Comparison of ENCODE assay signal across 13 mouse cellular contexts in genomic region chr9:15525246-15525645, GRCm38 (mm10). TPM values are rescaled to one million over a fixed set of nuclear protein-coding genes. Genes with fewer than 3 reads are reported as not detected.
DNase-seq lines count a peak whose midpoint lies in the region; ATAC-seq and TF ChIP-seq lines count a peak whose summit lies in the region.
"Had no signal": no experiment of that assay in that cellular context is flagged by ENCODE, and none has a peak within 500 bp of the region (broad histone marks: within the 10 kb centered on the region; RNA-seq: fewer than 3 reads in every experiment).

No protein-coding gene starts in this region.

- H3K9me3 ChIP-seq in heart, embryonic 12.5 days (replicated peaks): no peaks in the 10 kb centered on the region
- no peaks in the 10 kb centered on the region for H3K9me3 ChIP-seq in kidney, postnatal 0 days (replicated peaks; ENCODE audit: low read length)
- H3K9me3 ChIP-seq in midbrain, embryonic 13.5 days: no peaks in the 10 kb centered on the region
- H3K9me3 ChIP-seq: liver, embryonic 12.5 days; midbrain, embryonic 12.5 days; neural tube, embryonic 13.5 days had no signal

- peaks cover 78% of the 10 kb centered on the region for H3K4me1 ChIP-seq in heart, embryonic 12.5 days (replicated peaks)
- H3K4me1 ChIP-seq in kidney, postnatal 0 days (replicated peaks; ENCODE audit: insufficient read depth, low read length): peaks cover 10% of the 10 kb centered on the region
- H3K4me1 ChIP-seq in midbrain, embryonic 13.5 days (replicated peaks): peaks cover 24% of the 10 kb centered on the region

- no peak overlapping the region for H3K9ac ChIP-seq in heart, embryonic 12.5 days
- H3K9ac ChIP-seq in kidney, postnatal 0 days (ENCODE audit: low read depth, low read length): no peak overlapping the region
- H3K9ac ChIP-seq in midbrain, embryonic 13.5 days (replicated peaks): no peak overlapping the region
- H3K9ac ChIP-seq: liver, embryonic 12.5 days; midbrain, embryonic 12.5 days; neural tube, embryonic 13.5 days had no signal

- no peak for TF ChIP-seq CTCF in kidney, postnatal 0 days (IDR thresholded peaks at IDR 0.05; ENCODE audit: low read depth)

- ATAC-seq in heart, embryonic 12.5 days (ENCODE audit: insufficient number of reproducible peaks, low FRiP score): no peak
- no peak for ATAC-seq in kidney, postnatal 0 days (replicated peaks; ENCODE audit: low FRiP score, low read depth)
- ATAC-seq in midbrain, embryonic 13.5 days: no peak
- ATAC-seq: liver, embryonic 12.5 days had no signal

- peak; percentile 29 to 53 for DNase-seq in heart, adult 9 months (ENCODE audit: low spot score in 2 of 2)
- DNase-seq in heart, postnatal 10 days: no peak
- peak; percentile 41 for DNase-seq in kidney, postnatal 0 days (ENCODE audit: low spot score)
- DNase-seq in lung, postnatal 25 days (ENCODE audit: low spot score): peak; percentile 64
- DNase-seq in left cerebral cortex, postnatal 25 days (ENCODE audit: low spot score in 2 of 2): no peak
- no peak for DNase-seq in urinary bladder, adult 18-20 months (ENCODE audit: low spot score in 2 of 2)
- DNase-seq: cerebellum, postnatal 14 days; right cerebral cortex, postnatal 4 days had no signal

- peak overlapping the region; percentile 40 for H3K4me2 ChIP-seq in heart, embryonic 12.5 days
- peak overlapping the region; percentile 5; the same call in 1 of the 2 replicates for H3K4me2 ChIP-seq in kidney, postnatal 0 days (ENCODE audit: low read length)
- H3K4me2 ChIP-seq in midbrain, embryonic 13.5 days (replicated peaks): no peak overlapping the region
- H3K4me2 ChIP-seq: liver, embryonic 12.5 days; midbrain, embryonic 12.5 days; neural tube, embryonic 13.5 days had no signal

- H3K27me3 ChIP-seq in heart, embryonic 12.5 days (replicated peaks): no peaks in the 10 kb centered on the region
- H3K27me3 ChIP-seq in kidney, postnatal 0 days (ENCODE audit: insufficient read depth, low read length): no peaks in the 10 kb centered on the region
- H3K27me3 ChIP-seq in midbrain, embryonic 13.5 days: no peaks in the 10 kb centered on the region
- H3K27me3 ChIP-seq: liver, embryonic 12.5 days; midbrain, embryonic 12.5 days; neural tube, embryonic 13.5 days had no signal

- whole genome bisulfite sequencing in heart, embryonic 12.5 days: 27% methylated on average over 8 of the region's 8 CpGs
- WGBS in kidney, postnatal 0 days: 51% methylated on average over 8 of the region's 8 CpGs
- WGBS in midbrain, embryonic 13.5 days: 83% methylated on average over 8 of the region's 8 CpGs

- H3K4me3 ChIP-seq in heart, embryonic 12.5 days: no peak overlapping the region
- no peak overlapping the region for H3K4me3 ChIP-seq in kidney, postnatal 0 days (replicated peaks; ENCODE audit: low read depth, low read length)
- no peak overlapping the region for H3K4me3 ChIP-seq in midbrain, embryonic 13.5 days (replicated peaks)
- H3K4me3 ChIP-seq: liver, embryonic 12.5 days; midbrain, embryonic 12.5 days; neural tube, embryonic 13.5 days had no signal

- no peaks in the 10 kb centered on the region for H3K36me3 ChIP-seq in heart, embryonic 12.5 days
- H3K36me3 ChIP-seq in kidney, postnatal 0 days (ENCODE audit: insufficient read depth, low read length): 0 out of 2 replicates have a peak, but pooled peaks cover 4% of the 10 kb centered on the region
- no peaks in the 10 kb centered on the region for H3K36me3 ChIP-seq in midbrain, embryonic 13.5 days
- H3K36me3 ChIP-seq: midbrain, embryonic 12.5 days; neural tube, embryonic 13.5 days had no signal

- peak overlapping the region; percentile 34; the same call in 1 of the 2 replicates for H3K27ac ChIP-seq in heart, embryonic 12.5 days (ENCODE audit: poor library complexity, severe bottlenecking)
- H3K27ac ChIP-seq in kidney, postnatal 0 days: peak overlapping the region; percentile 48
- no peak overlapping the region for H3K27ac ChIP-seq in midbrain, embryonic 13.5 days
- H3K27ac ChIP-seq: liver, embryonic 12.5 days; midbrain, embryonic 12.5 days; neural tube, embryonic 13.5 days had no signal

- intact Hi-C loops in heart, postnatal 10 days (cut with DNase I): no loop called here
- intact Hi-C loops in left cerebral cortex, postnatal 25 days (cut with DNase I): no loop called here

RNA-seq across cellular contexts. Expression of gene Smco4, which starts 32.0 kb away (rescaled TPM):
- total RNA-seq in heart, postnatal 10 days (2021): 10 to 100 TPM; 23.5 to 27.9 TPM
- polyA plus RNA-seq in heart, embryonic 12.5 days (2016; fragmentation: Nextera tagmentation; extraction: Ambion mirVana): 0.91 and 1.9 TPM in 2 replicates
- 3.7 and 3.9 TPM in 2 replicates for polyA plus RNA-seq in kidney, postnatal 0 days (2015; fragmentation: Nextera tagmentation; extraction: Ambion mirVana)
- 1 to 10 TPM; 3.3 to 4.1 TPM for total RNA-seq in left cerebral cortex, postnatal 25 days (2021)
- 1.3 and 1.5 TPM in 2 replicates for polyA plus RNA-seq in midbrain, embryonic 13.5 days (2015; fragmentation: Nextera tagmentation; extraction: Ambion mirVana)

Comparison
In these comparisons a context has a peak if more than half of its experiments do, and no peak if none do; other contexts are left out.
1. DNase-seq: peak in heart, adult 9 months (2 of 2), kidney, postnatal 0 days (single experiment) and lung, postnatal 25 days (single experiment); none in heart, postnatal 10 days (0 of 2), left cerebral cortex, postnatal 25 days (0 of 2) and urinary bladder, adult 18-20 months (0 of 2).